Mouse (Mus musculus) cerebellum, postnatal 10 days (tissue): ENCODE results near the gene Ogdhl.

Experiments
- DNase-seq, 2 experiments: peaks; one replicate each; pipeline ENCODE4 v3.0.0; 2021; ENCODE audit warnings: mixed read lengths in 2 of 2

Ogdhl gene

GRCm38 (mm10) chr14:32380099-32380480 is 58.3 kb downstream of the Ogdhl start:
- peak; percentile 10 to 37 for DNase-seq

- peak; percentile 44 to 54 for DNase-seq
These were observed 59.2 kb downstream of the Ogdhl start for GRCm38 (mm10) chr14:32381066-32381465.

GRCm38 (mm10) chr14:32381619-32382018 is 59.8 kb downstream of the Ogdhl start:
- peak; percentile 64 to 66 for DNase-seq

- peak; percentile 43 to 60 for DNase-seq
These were observed 66.4 kb downstream of the Ogdhl start, which contains the start of gene 1700024G13Rik for GRCm38 (mm10) chr14:32388196-32388595. Gene 1700024G13Rik, minus strand, starts transcription at chr14:32388391.
